Mouse (Mus musculus): ENCODE measurements around the gene Snf8.

GRCm38 (mm10) chr11:96071013-96071412 lies 36.3 kb downstream of the Snf8 start:
- TF ChIP-seq CTCF (IDR thresholded peaks at IDR 0.05; ENCODE audit: insufficient read depth, low read depth, low read length), result no peak
- no peak for TF ChIP-seq POLR2A (IDR thresholded peaks at IDR 0.05; ENCODE audit: insufficient read depth, low read depth, low read length)

All from olfactory bulb, adult 2 months (tissue).